Mouse (Mus musculus): ENCODE data around the gene Jchain. TPM values are rescaled to one million over a fixed set of nuclear protein-coding genes. Genes with fewer than 3 reads are reported as not detected.

Gene Jchain
- polyA plus RNA-seq, 1 experiment: not detected

GRCm38 (mm10) chr5:88540845-88541244, 13.2 kb upstream of the Jchain start:
- TF ChIP-seq CTCF (IDR thresholded peaks at IDR 0.05; ENCODE audit: insufficient read depth, low read depth, low read length): no peak
- no peak for TF ChIP-seq POLR2A (IDR thresholded peaks at IDR 0.05; ENCODE audit: insufficient read depth, low read depth, low read length)
- H3K4me3 ChIP-seq (ENCODE audit: insufficient read depth, low read depth, low read length): no peak overlapping the region
- H3K27ac ChIP-seq (ENCODE audit: insufficient read depth, low read depth, low read length): no peak overlapping the region
- no peaks in the 10 kb centered on the region for H3K4me1 ChIP-seq (ENCODE audit: control insufficient read depth, insufficient read depth, low read length)

GRCm38 (mm10) chr5:88534697-88535096, 7.0 kb upstream of the Jchain start:
- Histone ChIP-seq H3K4me1 (ENCODE audit: control insufficient read depth, insufficient read depth, low read length) (no peaks in the 10 kb centered on the region), H3K4me3 (ENCODE audit: insufficient read depth, low read depth, low read length) (no peak overlapping the region), H3K27ac (ENCODE audit: insufficient read depth, low read depth, low read length) (no peak overlapping the region)
- WGBS: 73% methylated on average over 3 of the region's 3 CpGs
- TF ChIP-seq CTCF (IDR thresholded peaks at IDR 0.05; ENCODE audit: insufficient read depth, low read depth, low read length) (no peak), POLR2A (IDR thresholded peaks at IDR 0.05; ENCODE audit: insufficient read depth, low read depth, low read length) (no peak)

- no peaks in the 10 kb centered on the region for H3K4me1 ChIP-seq (ENCODE audit: control insufficient read depth, insufficient read depth, low read length)
- 33% methylated on average over 1 of the region's 1 CpGs for WGBS
- TF ChIP-seq CTCF (IDR thresholded peaks at IDR 0.05; ENCODE audit: insufficient read depth, low read depth, low read length): no peak
- no peak for TF ChIP-seq POLR2A (IDR thresholded peaks at IDR 0.05; ENCODE audit: insufficient read depth, low read depth, low read length)
- no peak overlapping the region for H3K27ac ChIP-seq (ENCODE audit: insufficient read depth, low read depth, low read length)
- no peak overlapping the region for H3K4me3 ChIP-seq (ENCODE audit: insufficient read depth, low read depth, low read length)
These were observed 3.2 kb upstream of the Jchain start for GRCm38 (mm10) chr5:88530908-88531307.

- Histone ChIP-seq H3K4me1 (ENCODE audit: control insufficient read depth, insufficient read depth, low read length) (no peaks in the 10 kb centered on the region), H3K27ac (ENCODE audit: insufficient read depth, low read depth, low read length) (no peak overlapping the region), H3K4me3 (ENCODE audit: insufficient read depth, low read depth, low read length) (no peak overlapping the region)
- 2% methylated on average over 2 of the region's 2 CpGs for WGBS
- no peak for TF ChIP-seq CTCF (IDR thresholded peaks at IDR 0.05; ENCODE audit: insufficient read depth, low read depth, low read length)
- no peak for TF ChIP-seq POLR2A (IDR thresholded peaks at IDR 0.05; ENCODE audit: insufficient read depth, low read depth, low read length)
These were observed 8.5 kb downstream of the Jchain start for GRCm38 (mm10) chr5:88519232-88519631.

GRCm38 (mm10) chr5:88508990-88509389, 18.7 kb downstream of the Jchain start:
- Histone ChIP-seq H3K27ac (ENCODE audit: insufficient read depth, low read depth, low read length) (no peak overlapping the region), H3K4me3 (ENCODE audit: insufficient read depth, low read depth, low read length) (no peak overlapping the region), H3K4me1 (ENCODE audit: control insufficient read depth, insufficient read depth, low read length) (no peaks in the 10 kb centered on the region)
- TF ChIP-seq POLR2A (IDR thresholded peaks at IDR 0.05; ENCODE audit: insufficient read depth, low read depth, low read length) (no peak), CTCF (IDR thresholded peaks at IDR 0.05; ENCODE audit: insufficient read depth, low read depth, low read length) (no peak)
- WGBS: 76% methylated on average over 1 of the region's 1 CpGs

GRCm38 (mm10) chr5:88508555-88508954, 19.1 kb downstream of the Jchain start:
- TF ChIP-seq POLR2A (IDR thresholded peaks at IDR 0.05; ENCODE audit: insufficient read depth, low read depth, low read length) (no peak), CTCF (IDR thresholded peaks at IDR 0.05; ENCODE audit: insufficient read depth, low read depth, low read length) (no peak)
- 36% methylated on average over 1 of the region's 1 CpGs for WGBS
- no peak overlapping the region for H3K4me3 ChIP-seq (ENCODE audit: insufficient read depth, low read depth, low read length)
- H3K27ac ChIP-seq (ENCODE audit: insufficient read depth, low read depth, low read length): no peak overlapping the region
- no peaks in the 10 kb centered on the region for H3K4me1 ChIP-seq (ENCODE audit: control insufficient read depth, insufficient read depth, low read length)

- WGBS: 82% methylated on average over 3 of the region's 3 CpGs
- H3K27ac ChIP-seq (ENCODE audit: insufficient read depth, low read depth, low read length): no peak overlapping the region
- TF ChIP-seq POLR2A (IDR thresholded peaks at IDR 0.05; ENCODE audit: insufficient read depth, low read depth, low read length) (no peak), CTCF (IDR thresholded peaks at IDR 0.05; ENCODE audit: insufficient read depth, low read depth, low read length) (no peak)
These were observed 27.9 kb downstream of the Jchain start for GRCm38 (mm10) chr5:88499781-88500180.

GRCm38 (mm10) chr5:88491111-88491510, 36.6 kb downstream of the Jchain start:
- Histone ChIP-seq H3K4me3 (ENCODE audit: insufficient read depth, low read depth, low read length) (no peak overlapping the region), H3K27ac (ENCODE audit: insufficient read depth, low read depth, low read length) (no peak overlapping the region), H3K4me1 (ENCODE audit: control insufficient read depth, insufficient read depth, low read length) (no peaks in the 10 kb centered on the region)
- 34% methylated on average over 5 of the region's 5 CpGs for WGBS
- TF ChIP-seq POLR2A (IDR thresholded peaks at IDR 0.05; ENCODE audit: insufficient read depth, low read depth, low read length) (no peak), CTCF (IDR thresholded peaks at IDR 0.05; ENCODE audit: insufficient read depth, low read depth, low read length) (no peak)

More at GRCm38 (mm10) chr5:88499781-88500180, 27.9 kb downstream of the Jchain start:
- Histone ChIP-seq H3K4me1 (ENCODE audit: control insufficient read depth, insufficient read depth, low read length) (no peaks in the 10 kb centered on the region), H3K4me3 (ENCODE audit: insufficient read depth, low read depth, low read length) (no peak overlapping the region)

GRCm38 (mm10) chr5:88489004-88489403, 38.7 kb downstream of the Jchain start:
- WGBS: 77% methylated on average over 2 of the region's 2 CpGs
- TF ChIP-seq POLR2A (IDR thresholded peaks at IDR 0.05; ENCODE audit: insufficient read depth, low read depth, low read length): no peak
- no peak for TF ChIP-seq CTCF (IDR thresholded peaks at IDR 0.05; ENCODE audit: insufficient read depth, low read depth, low read length)

GRCm38 (mm10) chr5:88487675-88488074, 40.0 kb downstream of the Jchain start, which contains the start of gene Enam:
Gene Enam (plus strand): TSS chr5:88487975.
- no peak for TF ChIP-seq POLR2A (IDR thresholded peaks at IDR 0.05; ENCODE audit: insufficient read depth, low read depth, low read length)
- TF ChIP-seq CTCF (IDR thresholded peaks at IDR 0.05; ENCODE audit: insufficient read depth, low read depth, low read length): no peak

More at GRCm38 (mm10) chr5:88489004-88489403, 38.7 kb downstream of the Jchain start:
- H3K4me3 ChIP-seq (ENCODE audit: insufficient read depth, low read depth, low read length): no peak overlapping the region
- no peak overlapping the region for H3K27ac ChIP-seq (ENCODE audit: insufficient read depth, low read depth, low read length)
- no peaks in the 10 kb centered on the region for H3K4me1 ChIP-seq (ENCODE audit: control insufficient read depth, insufficient read depth, low read length)

More at GRCm38 (mm10) chr5:88487675-88488074, 40.0 kb downstream of the Jchain start, which contains the start of gene Enam:
- no peak within 1 kb of the TSS for H3K4me3 ChIP-seq (ENCODE audit: insufficient read depth, low read depth, low read length)
- H3K27ac ChIP-seq (ENCODE audit: insufficient read depth, low read depth, low read length): no peak within 1 kb of the TSS
- H3K4me1 ChIP-seq (ENCODE audit: control insufficient read depth, insufficient read depth, low read length): no peaks in the 10 kb centered on the region

Other genes with a start within 250 kb of the Jchain start
- not detected in 2 replicates for gene Prol1, start 210.6 kb downstream of the Jchain start, polyA plus RNA-seq (2012; ENCODE audit: insufficient read depth, insufficient read length, low replicate concordance, missing spikeins)
- not detected in 2 replicates for gene Amtn, start 151.8 kb downstream of the Jchain start, polyA plus RNA-seq (2012; ENCODE audit: insufficient read depth, insufficient read length, low replicate concordance, missing spikeins)
- gene Ambn, start 71.9 kb downstream of the Jchain start, polyA plus RNA-seq (2012; ENCODE audit: insufficient read depth, insufficient read length, low replicate concordance, missing spikeins): not detected in 2 replicates
- gene Enam, start 39.9 kb downstream of the Jchain start, polyA plus RNA-seq (2012; ENCODE audit: insufficient read depth, insufficient read length, low replicate concordance, missing spikeins): not detected in 2 replicates
- gene Utp3, start 26.6 kb upstream of the Jchain start, polyA plus RNA-seq (2012; ENCODE audit: insufficient read depth, insufficient read length, low replicate concordance, missing spikeins): not detected in 2 replicates
- 110 TPM in 1 of 2 replicates, not detected in the other for gene Rufy3, start 37.1 kb upstream of the Jchain start, polyA plus RNA-seq (2012; ENCODE audit: insufficient read depth, insufficient read length, low replicate concordance, missing spikeins)
- not detected in 2 replicates for gene Grsf1, start 148.3 kb upstream of the Jchain start, polyA plus RNA-seq (2012; ENCODE audit: insufficient read depth, insufficient read length, low replicate concordance, missing spikeins)
- gene Mob1b, start 193.0 kb upstream of the Jchain start, polyA plus RNA-seq (2012; ENCODE audit: insufficient read depth, insufficient read length, low replicate concordance, missing spikeins): not detected in 2 replicates
- 165 TPM in 1 of 2 replicates, not detected in the other for gene Dck, start 237.1 kb upstream of the Jchain start, polyA plus RNA-seq (2012; ENCODE audit: insufficient read depth, insufficient read length, low replicate concordance, missing spikeins)

Data from olfactory bulb, adult 2 months (tissue).